Mouse (Mus musculus) heart, postnatal 4 days (tissue): ENCODE results near the gene Apex1. TPM values are rescaled to one million over a fixed set of nuclear protein-coding genes. Genes with fewer than 3 reads are reported as not detected.
A peak's percentile ranks its signal among the peaks of the same experiment; 100 is the strongest.
"Not testable (repeated sequence)": the region's sequence is repeated elsewhere in the genome, so short reads cannot be mapped to it uniquely, and the experiment has no call there.

Experiments
- DNase-seq: peaks from one replicate; pipeline ENCODE4 v3.0.0; 2021
- total RNA-seq, 2 experiments: library from RNA; stranded (reverse); gene quantifications; 2 replicates each; pipeline ENCODE4 v1.2.3; 2021

Gene Apex1
- 10 to 100 TPM; 49.5 to 52.9 TPM for total RNA-seq

- peak; percentile 97 for DNase-seq
These were observed at the start of gene Apex1, which contains the start of gene Osgep for GRCm38 (mm10) chr14:50924281-50925064. TSS of gene Apex1 (plus strand) at chr14:50924968. TSS of gene Osgep (minus strand) at chr14:50924893.

- DNase-seq: no peak
These were observed 49.6 kb upstream of the Apex1 start for GRCm38 (mm10) chr14:50875175-50875574.

- no peak for DNase-seq
These were observed 49.1 kb upstream of the Apex1 start for GRCm38 (mm10) chr14:50875591-50876230.

GRCm38 (mm10) chr14:50876236-50876950 is 48.4 kb upstream of the Apex1 start:
- no peak for DNase-seq

- DNase-seq: no peak
These were observed 33.1 kb upstream of the Apex1 start for GRCm38 (mm10) chr14:50891621-50892020.

- no peak for DNase-seq
These were observed 32.7 kb upstream of the Apex1 start for GRCm38 (mm10) chr14:50892091-50892490.

GRCm38 (mm10) chr14:50892541-50893459 is 32.0 kb upstream of the Apex1 start:
- peak; percentile 33 for DNase-seq

- DNase-seq: no peak
These were observed 29.4 kb upstream of the Apex1 start for GRCm38 (mm10) chr14:50895407-50895806.

GRCm38 (mm10) chr14:50895985-50896746 is 28.6 kb upstream of the Apex1 start:
- DNase-seq: peak; percentile 29

GRCm38 (mm10) chr14:50896747-50897373 is 27.9 kb upstream of the Apex1 start:
- no peak for DNase-seq

- peak; percentile 24 for DNase-seq
These were observed 27.4 kb upstream of the Apex1 start, which contains the start of gene Klhl33 for GRCm38 (mm10) chr14:50897374-50897765. TSS of gene Klhl33 (minus strand) at chr14:50897507.

- DNase-seq: not testable (repeated sequence)
These were observed 26.8 kb upstream of the Apex1 start for GRCm38 (mm10) chr14:50897992-50898391.

GRCm38 (mm10) chr14:50903973-50904827 is 20.6 kb upstream of the Apex1 start:
- DNase-seq: peak; percentile 24

- no peak for DNase-seq
These were observed 20.0 kb upstream of the Apex1 start for GRCm38 (mm10) chr14:50904828-50905129.

GRCm38 (mm10) chr14:50905327-50905726 is 19.4 kb upstream of the Apex1 start:
- DNase-seq: not testable (repeated sequence)

- no peak for DNase-seq
These were observed 16.6 kb upstream of the Apex1 start for GRCm38 (mm10) chr14:50908126-50908525.

GRCm38 (mm10) chr14:50911356-50911755 is 13.4 kb upstream of the Apex1 start:
- no peak for DNase-seq

- not testable (repeated sequence) for DNase-seq
These were observed 1.3 kb upstream of the Apex1 start for GRCm38 (mm10) chr14:50923437-50923836.

- DNase-seq: no peak
These were observed 548 bp downstream of the Apex1 start for GRCm38 (mm10) chr14:50925111-50925920.
